Mouse (Mus musculus) adrenal gland, postnatal 10 days (tissue): ENCODE results near the gene Cwc27. TPM values are rescaled to one million over a fixed set of nuclear protein-coding genes. Genes with fewer than 3 reads are reported as not detected.
A peak's percentile ranks its signal among the peaks of the same experiment; 100 is the strongest.

Experiments used
- DNase-seq: peaks from one replicate; pipeline ENCODE4 v3.0.0; 2021; ENCODE audit warnings: mixed read lengths
- long read RNA-seq, 2 experiments: library from polyadenylated mRNA; stranded (forward); transcript quantifications; one replicate each; pipeline ENCODE4 v2.0.0; 2021
- total RNA-seq, 2 experiments: library from RNA; stranded (reverse); gene quantifications; 2 replicates each; pipeline ENCODE4 v1.2.3; 2021

Cwc27 gene
- total RNA-seq, result 10 to 100 TPM; 14.8 to 15.3 TPM
- long read RNA-seq, experiment 1, transcript Cwc27-201 (14 exons, 2,071 nt), result major isoform, 22 of 34 reads
- long read RNA-seq, experiment 1, partial matches to known transcripts, result 10 of 34 reads
- long read RNA-seq, experiment 1, other reads (novel, unspliced or antisense), result 2 of 34 reads
- long read RNA-seq, experiment 2, transcript Cwc27-201 (14 exons, 2,071 nt), result major isoform, 15 of 26 reads
- long read RNA-seq, experiment 2, partial matches to known transcripts, result 9 of 26 reads
- long read RNA-seq, experiment 2, other reads (novel, unspliced or antisense), result 2 of 26 reads

- DNase-seq, result peak; percentile 84
Observed at GRCm38 (mm10) chr13:104816635-104817571, at the start of gene Cwc27. Cwc27 (minus strand) TSS chr13:104817142.

- DNase-seq, result no peak
Observed at GRCm38 (mm10) chr13:104866726-104867125, 49.8 kb upstream of the Cwc27 start.

- peak; percentile 47 for DNase-seq
Observed at GRCm38 (mm10) chr13:104863127-104863979, 46.4 kb upstream of the Cwc27 start, which contains the start of gene Shisal2b. Shisal2b (minus strand) TSS chr13:104863893.

GRCm38 (mm10) chr13:104853645-104854044, 36.7 kb upstream of the Cwc27 start:
- no peak for DNase-seq

GRCm38 (mm10) chr13:104843295-104844089, 26.6 kb upstream of the Cwc27 start:
- DNase-seq, result no peak

- no peak for DNase-seq
Observed at GRCm38 (mm10) chr13:104841937-104842336, 25.0 kb upstream of the Cwc27 start.

GRCm38 (mm10) chr13:104837628-104838027, 20.7 kb upstream of the Cwc27 start:
- DNase-seq, result no peak

- no peak for DNase-seq
Observed at GRCm38 (mm10) chr13:104832811-104833210, 15.9 kb upstream of the Cwc27 start.

GRCm38 (mm10) chr13:104825470-104825869, 8.5 kb upstream of the Cwc27 start:
- DNase-seq, result no peak

- no peak for DNase-seq
Observed at GRCm38 (mm10) chr13:104822411-104822838, 5.5 kb upstream of the Cwc27 start.

GRCm38 (mm10) chr13:104821908-104822307, 5.0 kb upstream of the Cwc27 start:
- DNase-seq, result no peak

- DNase-seq, result no peak
Observed at GRCm38 (mm10) chr13:104821192-104821591, 4.2 kb upstream of the Cwc27 start.

- DNase-seq, result no peak
Observed at GRCm38 (mm10) chr13:104817696-104818095, 754 bp upstream of the Cwc27 start.

GRCm38 (mm10) chr13:104816270-104816634, 690 bp downstream of the Cwc27 start:
- DNase-seq, result no peak

- no peak for DNase-seq
Observed at GRCm38 (mm10) chr13:104805681-104806080, 11.3 kb downstream of the Cwc27 start.

GRCm38 (mm10) chr13:104799566-104800182, 17.3 kb downstream of the Cwc27 start:
- DNase-seq, result no peak

GRCm38 (mm10) chr13:104799067-104799466, 17.9 kb downstream of the Cwc27 start:
- DNase-seq, result no peak

- DNase-seq, result no peak
Observed at GRCm38 (mm10) chr13:104794421-104794820, 22.5 kb downstream of the Cwc27 start.

GRCm38 (mm10) chr13:104792184-104792583, 24.8 kb downstream of the Cwc27 start, which contains the start of gene Srek1ip1:
Srek1ip1 (plus strand) TSS chr13:104792484.
- no peak for DNase-seq

- peak; percentile 19 for DNase-seq
Observed at GRCm38 (mm10) chr13:104789663-104790062, 27.3 kb downstream of the Cwc27 start.

- no peak for DNase-seq
Observed at GRCm38 (mm10) chr13:104787260-104787659, 29.7 kb downstream of the Cwc27 start.
